Mouse (Mus musculus): ENCODE measurements at regions not wholly inside any gene's neighbourhood (a gene's known extent, or its start where the extent isn't known, plus 50 kb on each side); places are given as distances from the start of the nearest gene placed in this dataset.
"Not testable (repeated sequence)": the region's sequence is repeated elsewhere in the genome, so short reads cannot be mapped to it uniquely, and the experiment has no call there.

DNA sequence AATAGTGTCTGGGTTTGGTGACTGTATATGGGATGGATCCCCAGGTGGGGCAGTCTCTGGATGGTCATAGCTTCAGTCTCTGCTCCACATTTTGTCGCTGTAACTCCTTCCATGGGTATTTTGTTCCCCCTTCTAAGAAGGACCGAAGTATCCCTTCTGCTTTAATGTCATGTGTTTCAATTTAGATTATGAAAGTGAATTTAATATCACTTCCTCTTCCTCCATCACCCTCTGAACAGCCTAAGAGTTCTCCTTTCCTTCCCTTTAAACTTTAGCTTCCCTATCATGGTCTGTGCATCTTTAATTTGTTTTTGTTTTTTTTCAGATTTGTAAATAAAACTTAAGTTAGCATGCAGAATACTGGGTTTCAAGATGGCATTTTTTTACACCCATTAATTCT, 211.0 kb upstream of the Phyhipl start:
- no peak for DNase-seq (ENCODE audit: low read depth)

DNA sequence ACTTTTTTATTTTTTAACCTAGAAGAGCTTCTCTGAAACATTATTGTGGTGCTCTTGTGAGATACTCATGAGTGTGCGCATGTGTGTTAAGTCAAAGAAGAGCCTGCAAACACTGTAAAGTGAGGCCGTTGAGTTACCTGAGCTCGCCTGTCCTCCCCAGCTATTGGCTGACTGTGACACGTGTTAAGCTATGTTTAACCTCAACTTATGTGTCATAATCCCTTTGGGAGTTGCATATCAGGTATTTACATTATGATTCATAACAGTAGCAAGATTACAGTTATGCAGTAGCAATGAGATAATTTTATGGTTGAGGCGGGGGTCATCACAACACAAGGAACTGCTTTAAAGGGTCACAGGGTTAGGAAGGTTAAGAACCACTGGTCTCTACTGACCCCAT, 208.9 kb upstream of the Phyhipl start:
- no peak for DNase-seq (ENCODE audit: low read depth)

DNA sequence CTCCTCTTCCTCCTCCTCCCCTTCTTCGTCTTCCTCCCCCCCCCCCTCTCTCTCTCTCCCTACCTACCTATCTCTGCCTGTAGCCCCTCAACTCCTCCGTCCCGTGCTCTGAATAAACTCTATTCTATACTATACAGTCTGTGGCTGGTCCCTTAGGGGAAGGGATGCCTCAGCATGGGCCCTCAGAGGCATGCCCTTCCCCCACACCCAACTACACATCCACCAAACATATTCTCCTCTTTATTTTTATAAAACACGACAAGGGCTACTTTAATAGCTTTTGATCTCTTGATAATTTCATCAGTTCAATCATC, 206.2 kb upstream of the Phyhipl start:
- no peak for DNase-seq (ENCODE audit: low read depth)

DNA sequence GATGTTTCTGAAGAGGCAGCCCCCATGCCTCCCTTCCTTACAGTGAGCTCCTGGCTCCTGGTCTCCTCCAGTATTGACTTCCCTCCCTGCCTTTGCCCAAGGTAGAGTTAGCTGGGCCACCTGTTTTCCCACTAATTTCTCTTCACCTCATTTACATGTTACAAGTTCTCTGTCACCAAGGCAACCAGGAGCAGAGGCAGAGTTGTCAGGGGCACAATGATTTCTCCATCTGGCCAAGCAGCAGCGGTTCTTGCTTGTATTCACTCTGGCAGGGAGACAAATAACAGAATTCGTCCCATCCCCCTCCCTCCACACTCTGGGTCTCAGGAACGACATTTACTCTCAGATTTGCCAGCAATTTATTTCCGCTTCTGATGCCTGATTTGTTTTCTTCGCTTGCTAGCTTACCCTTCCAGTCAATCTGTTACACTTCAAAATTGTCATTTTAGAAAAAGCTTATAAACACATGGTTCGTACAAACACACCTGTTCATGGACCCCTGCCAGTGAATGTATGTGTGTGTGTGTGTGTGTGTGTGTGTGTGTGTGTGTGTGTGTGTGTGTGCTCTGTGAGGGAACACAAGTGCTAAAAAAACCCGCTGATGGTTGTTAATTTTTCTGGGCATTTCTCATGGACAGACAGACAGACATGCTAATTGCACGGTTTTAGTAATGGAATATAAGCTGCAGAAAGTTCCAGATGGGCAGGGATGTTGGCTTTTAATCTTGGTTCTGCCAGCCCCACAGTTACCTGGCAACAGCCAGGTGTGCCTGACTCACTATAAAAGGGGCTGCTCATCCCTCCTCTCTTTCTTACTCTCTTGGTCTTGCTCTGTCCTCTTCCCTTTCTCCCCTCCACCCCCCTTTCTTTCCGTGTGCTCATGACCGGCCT, 205.6 kb upstream of the Phyhipl start:
- no peak for DNase-seq (ENCODE audit: low read depth)

DNA sequence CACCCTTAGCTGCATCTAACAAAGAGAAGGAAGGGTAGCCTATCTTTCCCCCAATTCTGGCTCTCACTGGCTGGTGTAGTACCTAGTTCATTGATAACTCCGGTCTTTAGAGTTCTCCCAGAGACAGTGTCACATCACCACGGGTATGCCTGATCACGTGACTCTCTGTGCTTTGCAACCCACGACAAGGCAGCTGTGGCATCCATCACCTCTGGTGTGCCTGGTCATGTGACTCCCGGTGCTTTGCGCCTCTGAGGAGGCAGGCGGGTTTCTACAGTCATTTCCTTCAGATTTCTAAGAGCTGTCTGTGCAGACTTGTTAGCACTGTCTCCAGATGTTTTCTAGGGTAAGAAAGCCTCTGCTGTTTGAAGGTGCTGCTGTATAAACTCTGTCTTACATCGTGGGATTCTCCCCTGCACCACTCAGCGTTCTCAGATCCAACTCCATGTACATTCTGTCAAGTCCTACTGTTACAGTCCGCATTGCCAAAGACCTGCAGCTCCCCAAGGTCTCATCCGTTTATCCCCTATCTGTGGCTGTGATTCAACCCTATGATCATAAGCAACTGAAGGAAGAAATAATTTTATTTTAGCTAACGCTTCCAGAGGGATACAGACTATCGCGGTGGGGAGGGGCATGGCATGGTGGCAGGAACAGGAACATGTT, 201.5 kb upstream of the Phyhipl start:
- DNase-seq (ENCODE audit: low read depth), result no peak

DNA sequence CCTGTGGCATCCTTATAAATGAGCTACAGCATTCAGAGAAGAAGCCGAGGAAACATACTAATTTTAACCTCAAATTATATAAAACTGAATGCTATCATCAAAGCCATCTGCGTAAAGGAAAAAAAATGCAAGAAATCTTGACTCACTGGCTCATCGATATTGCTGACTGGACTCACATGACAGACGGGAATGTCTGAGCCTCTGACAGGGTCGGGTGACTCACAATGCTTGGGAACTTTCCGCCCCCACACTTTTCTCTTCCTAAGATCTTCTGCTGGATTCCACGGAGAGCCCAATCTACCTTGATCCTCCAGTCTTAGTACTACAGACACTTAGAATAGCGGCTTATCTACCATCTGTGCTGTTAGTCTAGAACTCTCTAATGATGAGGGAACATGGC, 200.2 kb upstream of the Phyhipl start:
- no peak for DNase-seq (ENCODE audit: low read depth)

DNA sequence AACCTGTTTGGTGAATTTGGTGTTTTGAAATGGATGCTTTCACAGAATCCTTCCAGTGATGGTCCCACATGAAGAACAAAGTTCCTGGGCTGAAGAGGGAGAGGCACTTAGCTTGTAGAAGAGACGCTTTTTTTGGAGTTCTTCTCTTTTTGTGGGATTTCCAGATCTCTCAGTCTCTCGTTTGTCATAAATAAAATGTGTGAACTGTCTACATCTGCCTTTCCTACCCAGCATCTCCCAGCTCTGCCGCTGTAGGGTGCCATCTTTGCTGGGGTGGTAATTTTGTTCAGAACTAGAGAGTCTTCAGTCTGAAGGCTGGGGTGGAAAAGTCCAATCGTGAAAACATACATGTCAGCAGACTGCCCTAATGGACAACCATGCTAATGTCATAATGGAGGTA, 197.8 kb upstream of the Phyhipl start:
- no peak for DNase-seq (ENCODE audit: low read depth)

DNA sequence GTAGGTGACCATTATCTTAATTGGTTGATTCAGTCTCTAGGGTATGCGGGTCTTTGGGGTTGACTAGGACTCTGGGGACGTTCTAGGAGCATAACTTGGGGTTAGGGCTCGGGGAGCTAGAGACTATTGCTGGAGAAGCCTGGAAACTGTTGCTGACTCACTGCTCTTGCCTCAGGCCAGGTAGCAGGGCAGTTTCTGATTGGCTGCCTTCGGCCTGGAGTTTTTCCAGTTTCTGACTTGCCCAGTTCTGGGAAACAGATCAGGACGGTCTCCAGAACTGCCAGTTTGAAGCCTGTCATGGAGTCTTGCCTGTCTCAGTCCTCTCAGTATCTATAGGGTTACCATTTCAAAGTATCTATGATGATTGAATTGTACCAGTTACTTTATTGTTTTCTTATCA, 192.4 kb upstream of the Phyhipl start:
- DNase-seq (ENCODE audit: low read depth), result no peak

DNA sequence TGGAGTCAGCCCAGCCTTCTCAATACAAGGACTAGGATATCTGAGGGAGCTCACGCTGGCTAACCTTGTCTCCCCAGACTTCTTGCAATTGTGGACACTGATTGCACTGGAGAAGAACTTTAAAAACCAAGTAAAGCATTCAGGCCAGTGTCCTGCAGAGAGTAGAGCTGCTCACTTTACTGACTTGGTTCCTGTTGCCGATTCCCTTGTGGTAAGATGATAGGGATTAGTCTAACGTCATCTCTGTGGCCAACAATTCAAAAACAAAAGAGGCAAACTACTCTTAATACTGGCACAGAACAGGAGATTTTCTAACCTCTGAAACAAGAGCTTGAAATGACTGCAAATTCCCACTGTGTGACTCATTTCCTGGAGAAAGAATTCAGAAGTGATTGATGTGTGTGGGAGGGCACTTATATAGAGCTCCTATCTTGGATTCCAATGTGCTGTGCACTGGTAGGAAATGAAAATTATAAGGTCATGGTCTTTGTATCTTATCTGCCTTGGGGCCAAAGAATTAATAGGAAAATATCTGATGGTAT, 191.6 kb upstream of the Phyhipl start:
- no peak for DNase-seq (ENCODE audit: low read depth)

DNA sequence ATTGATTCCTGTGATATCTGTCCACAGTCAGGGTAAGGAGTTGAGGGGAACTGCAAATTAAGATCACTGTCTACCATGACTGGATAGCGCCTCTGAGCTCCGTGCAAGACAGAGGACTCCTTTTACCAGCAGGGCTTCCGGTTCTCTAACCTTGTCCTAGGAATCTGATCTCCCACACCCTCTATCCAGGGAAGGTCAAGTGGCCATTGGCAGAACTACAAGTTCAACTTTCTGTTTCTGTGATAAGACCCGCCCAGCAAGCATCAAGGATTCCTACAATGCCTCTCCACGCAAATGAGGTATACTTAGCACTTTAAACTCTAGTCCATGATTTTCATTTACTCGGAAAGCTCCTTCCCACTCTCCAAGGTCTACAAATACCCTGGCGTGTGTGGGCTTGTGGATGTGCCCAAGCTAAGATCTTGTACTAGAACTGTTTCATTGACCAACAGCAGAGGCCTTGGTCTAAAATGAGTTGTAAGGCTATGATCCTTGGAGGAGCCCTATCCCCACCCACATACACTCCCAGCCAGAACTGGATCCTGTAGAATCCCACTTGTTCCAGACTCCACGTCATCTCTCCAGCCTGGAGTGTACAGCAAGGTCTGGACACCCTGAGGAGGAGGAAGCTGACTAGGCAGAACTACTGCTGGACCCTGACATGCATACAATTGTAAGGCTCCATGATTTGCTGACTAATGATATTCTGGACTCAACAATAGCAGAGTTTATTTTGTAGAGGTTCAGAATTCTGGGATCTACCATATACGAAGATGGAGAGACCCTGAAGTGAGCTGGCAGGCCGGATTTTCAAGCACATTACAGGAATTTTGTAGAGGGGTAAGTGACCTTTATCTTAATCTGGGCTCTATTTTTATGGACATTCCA, 190.8 kb upstream of the Phyhipl start:
- DNase-seq (ENCODE audit: low read depth), result no peak

DNA sequence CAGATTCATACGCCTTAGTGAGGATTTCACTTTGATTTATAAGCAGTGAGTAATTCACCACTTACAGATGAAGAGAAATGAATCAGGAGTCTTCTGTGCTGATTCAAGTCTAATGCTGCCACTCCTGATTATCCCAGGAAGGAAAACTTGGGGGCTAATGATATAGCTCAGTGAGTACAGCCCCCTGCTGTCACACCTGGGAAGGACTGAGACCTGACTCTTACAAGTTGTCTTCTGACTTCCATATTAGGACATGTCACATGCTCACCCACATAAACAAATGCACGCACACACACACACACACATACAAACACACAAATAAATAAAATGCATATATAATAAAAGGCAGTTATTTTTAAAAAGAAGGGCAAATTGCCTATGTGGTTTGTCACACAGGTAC, 188.1 kb upstream of the Phyhipl start:
- DNase-seq (ENCODE audit: low read depth), result no peak

DNA sequence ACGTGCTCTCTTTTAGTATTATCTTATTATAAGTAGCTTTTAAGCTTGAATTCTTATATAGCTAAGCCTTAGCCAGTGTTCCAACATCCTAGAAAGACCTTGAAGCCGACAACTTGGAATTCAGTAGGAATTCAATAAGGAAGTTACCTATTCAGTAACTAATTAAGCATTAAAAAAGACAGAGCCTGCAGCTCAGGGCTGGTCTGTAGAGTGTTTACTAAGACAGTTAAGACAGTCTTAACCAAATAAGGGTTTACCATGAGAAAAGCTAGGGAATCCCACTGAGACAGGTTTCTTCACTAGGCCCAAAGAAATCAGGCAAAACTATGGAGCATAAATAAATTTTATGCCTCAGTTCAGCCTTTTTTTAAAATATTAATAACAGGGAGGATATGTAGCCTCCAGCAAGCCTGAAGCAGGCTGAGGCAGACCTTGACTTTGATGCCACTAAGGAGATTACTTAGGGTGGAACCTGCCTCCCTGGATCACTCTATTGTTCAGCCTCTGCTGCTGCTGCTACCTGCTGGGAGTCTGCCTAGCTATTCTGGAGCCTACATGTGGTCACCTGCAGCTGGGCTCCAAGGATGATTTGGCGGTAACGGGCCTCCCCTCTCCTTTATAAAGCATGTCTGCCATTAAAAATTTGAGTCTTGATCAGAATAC, 186.5 kb upstream of the Phyhipl start:
- no peak for DNase-seq (ENCODE audit: low read depth)

DNA sequence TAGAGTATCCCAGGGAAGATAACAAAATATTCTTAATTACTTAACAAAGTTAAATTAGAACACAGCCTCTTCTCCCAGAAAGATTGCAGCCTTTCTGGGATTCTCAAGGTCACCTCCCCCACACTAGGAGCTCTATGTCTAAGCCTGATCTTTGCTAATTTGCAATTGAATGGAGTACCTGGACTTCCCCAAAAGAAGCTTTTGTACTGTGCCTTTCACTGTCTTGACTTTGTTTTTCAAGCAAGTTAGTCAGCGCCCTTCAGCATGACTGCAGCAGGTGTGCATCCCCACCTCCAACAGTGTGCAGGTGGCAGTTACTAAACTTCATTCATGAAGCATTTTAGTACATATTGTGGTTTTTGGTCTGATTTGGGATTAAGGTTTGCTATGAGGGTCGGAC, 185.4 kb upstream of the Phyhipl start:
- DNase-seq (ENCODE audit: low read depth), result not testable (repeated sequence)

DNA sequence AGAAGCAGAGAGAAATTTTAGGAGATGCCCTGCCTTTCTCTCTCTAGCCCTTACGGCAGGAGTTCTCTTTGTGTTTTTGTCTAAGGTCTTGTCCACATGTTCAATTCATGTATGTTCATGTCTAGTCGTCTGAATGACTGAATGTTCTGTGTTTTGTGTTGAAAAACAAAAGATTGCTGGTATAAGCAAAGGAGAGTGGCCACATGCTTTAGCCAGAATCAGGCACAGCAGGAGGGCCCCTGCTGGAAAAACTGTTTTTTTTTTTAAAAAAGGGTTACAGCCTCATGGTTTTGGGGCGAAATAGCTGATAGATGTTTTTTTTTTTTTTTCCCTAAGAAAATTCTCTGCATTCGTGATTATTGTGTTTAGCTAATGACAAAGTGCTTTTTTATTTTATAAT, 182.4 kb upstream of the Phyhipl start:
- no peak for DNase-seq (ENCODE audit: low read depth)

DNA sequence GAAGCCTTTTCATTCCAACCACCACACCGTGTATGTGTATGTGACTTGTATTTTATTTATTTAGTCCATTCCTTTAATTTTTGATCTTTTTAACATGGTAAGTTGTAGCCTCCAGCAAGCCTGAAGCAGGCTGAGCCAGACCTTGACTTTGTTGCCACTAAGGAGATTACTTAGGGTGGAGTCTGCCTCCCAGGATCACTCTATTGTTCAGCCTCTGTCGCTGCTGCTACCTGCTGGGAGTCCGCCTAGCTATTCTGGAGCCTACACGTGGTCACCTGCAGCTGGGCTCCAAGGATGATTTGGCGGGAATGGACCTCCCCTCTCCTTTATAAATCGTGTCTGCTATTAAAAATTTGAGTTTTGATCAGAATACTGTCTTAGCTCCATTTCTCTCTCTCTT, 181.6 kb upstream of the Phyhipl start:
- no peak for DNase-seq (ENCODE audit: low read depth)

DNA sequence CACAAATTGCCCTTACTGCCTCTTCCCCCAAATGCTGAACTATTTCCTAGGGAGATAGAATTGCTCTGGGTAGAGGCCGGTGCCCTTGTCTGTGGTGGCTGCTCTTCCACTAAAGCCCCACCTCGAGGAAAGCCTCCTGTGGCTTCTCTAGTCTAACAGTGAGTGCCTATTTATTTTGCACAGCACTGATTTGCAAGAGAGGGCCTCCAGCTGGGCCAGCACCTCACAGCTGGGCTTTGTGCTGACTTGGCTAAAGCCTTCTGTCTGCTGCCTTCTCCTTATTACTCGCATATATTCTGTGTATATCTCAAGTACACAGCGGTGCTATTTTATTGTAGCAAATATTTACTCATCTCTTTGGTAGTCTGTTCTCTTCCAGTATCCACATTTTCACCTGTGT, 176.9 kb upstream of the Phyhipl start:
- DNase-seq (ENCODE audit: low read depth), result no peak

DNA sequence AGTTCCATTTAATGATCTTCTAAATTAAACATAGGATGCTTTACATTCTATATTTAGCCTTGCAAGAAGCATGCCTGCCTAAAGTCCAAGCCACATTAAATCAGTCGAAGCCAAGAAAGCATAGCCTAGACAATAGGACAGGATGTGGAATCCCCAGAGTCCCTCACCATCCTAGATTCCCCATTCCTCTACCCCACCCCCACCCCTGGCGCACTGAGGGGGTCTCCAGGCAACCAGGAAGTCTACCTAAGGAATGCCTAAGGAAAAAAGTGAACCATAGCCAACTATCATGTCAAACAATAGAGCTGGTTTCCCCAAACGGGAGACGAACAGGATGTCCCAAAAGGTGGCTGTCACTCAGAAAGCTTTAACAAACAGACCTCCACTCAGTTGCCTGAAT, 172.5 kb upstream of the Phyhipl start:
- DNase-seq (ENCODE audit: low read depth), result no peak

DNA sequence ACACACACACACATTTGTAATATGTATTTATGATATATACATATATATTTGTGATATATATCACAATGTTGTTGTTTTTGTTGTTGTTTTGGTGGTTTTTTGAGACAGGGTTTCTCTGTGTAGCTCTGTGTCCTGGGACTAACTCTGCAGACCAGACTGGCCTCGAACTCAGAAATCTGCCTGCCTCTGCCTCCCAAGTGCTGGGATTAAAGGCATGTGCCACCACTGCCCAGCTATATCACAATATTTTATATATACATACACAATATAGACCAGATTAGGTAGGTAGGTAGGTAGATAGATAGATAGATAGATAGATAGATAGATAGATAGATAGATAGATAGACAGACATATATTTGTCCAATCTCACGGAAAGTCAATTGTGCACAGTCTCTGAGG, 171.8 kb upstream of the Phyhipl start:
- not testable (repeated sequence) for DNase-seq (ENCODE audit: low read depth)

DNA sequence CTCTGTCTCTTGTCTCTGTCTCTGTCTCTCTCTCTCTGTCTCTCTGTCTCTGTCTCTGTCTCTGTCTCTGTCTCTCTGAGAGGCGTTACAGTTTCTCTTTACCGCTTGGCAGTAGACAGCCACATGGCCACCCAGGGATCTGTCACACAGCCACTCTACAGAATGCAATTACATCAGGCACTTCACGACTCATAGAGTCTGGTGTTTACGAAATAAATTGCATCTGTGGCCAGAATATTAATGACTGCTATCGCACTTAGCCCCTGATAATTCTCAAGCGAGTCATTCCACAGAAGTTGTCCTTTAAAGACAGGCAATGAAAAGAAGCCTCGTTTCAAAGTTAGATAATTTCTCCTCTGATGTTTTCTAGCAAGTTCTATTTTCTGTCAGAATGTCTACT, 170.9 kb upstream of the Phyhipl start:
- DNase-seq (ENCODE audit: low read depth), result no peak

DNA sequence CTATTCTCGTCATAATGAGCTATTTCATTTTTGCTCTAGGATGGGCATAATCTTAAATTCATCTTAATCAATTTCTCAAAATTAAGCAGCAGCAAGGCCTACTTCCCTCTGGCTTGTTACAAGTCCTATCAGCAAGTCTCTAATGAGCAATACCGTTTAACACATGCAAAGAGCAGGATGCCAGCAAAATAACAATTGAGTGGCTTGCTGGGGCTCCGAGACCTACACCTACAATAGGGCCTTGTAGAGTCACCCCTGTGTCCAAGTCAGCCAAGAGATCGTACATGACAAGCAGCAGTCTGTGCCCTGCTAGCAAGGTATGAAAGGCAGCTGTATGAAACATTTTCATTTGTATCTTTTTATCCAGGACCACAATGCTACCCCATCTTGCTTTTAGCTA, 169.7 kb upstream of the Phyhipl start:
- DNase-seq (ENCODE audit: low read depth), result no peak

DNA sequence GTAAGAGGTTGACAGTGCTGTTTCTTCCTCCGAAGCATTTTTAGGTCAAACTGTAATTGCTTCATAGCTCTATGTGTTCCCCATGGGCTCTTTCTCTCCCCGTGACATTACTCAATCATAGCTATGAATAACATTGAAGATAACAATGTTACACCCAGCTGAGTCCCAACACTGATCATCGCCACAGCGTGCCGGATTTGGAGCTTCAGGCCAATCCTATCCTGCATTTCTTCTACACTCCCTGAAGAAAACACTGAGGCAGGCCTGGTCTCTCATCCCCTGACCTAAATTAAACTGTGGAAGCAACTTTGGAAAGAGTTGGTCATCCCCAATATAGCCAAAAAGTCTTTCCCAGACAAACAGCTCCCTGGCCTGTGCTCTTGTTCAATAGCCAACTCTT, 168.7 kb upstream of the Phyhipl start:
- DNase-seq (ENCODE audit: low read depth), result no peak

DNA sequence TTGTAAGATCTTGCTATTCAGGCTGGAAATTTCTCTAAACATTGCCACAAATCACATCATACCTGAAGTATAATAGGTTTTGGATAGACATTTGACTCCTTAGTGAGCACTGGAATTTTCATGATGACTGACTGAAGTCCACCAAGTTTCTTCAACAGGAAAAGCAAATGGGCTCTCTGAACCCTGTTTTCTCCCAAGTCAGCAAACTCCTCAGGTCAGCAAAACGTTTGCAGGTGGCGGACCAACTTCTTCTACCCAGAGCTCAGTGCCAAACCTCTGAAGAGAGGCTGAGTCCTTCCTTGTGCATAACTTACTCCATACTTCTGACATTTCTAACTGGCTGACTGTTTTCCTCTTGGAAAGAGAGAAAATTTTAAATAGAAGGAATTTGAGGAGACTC, 164.2 kb upstream of the Phyhipl start:
- DNase-seq (ENCODE audit: low read depth), result no peak
